Mouse (Mus musculus): ENCODE results near the gene Dars.
"Not testable (repeated sequence)": the region's sequence is repeated elsewhere in the genome, so short reads cannot be mapped to it uniquely, and the experiment has no call there.

Gene Dars

DNA sequence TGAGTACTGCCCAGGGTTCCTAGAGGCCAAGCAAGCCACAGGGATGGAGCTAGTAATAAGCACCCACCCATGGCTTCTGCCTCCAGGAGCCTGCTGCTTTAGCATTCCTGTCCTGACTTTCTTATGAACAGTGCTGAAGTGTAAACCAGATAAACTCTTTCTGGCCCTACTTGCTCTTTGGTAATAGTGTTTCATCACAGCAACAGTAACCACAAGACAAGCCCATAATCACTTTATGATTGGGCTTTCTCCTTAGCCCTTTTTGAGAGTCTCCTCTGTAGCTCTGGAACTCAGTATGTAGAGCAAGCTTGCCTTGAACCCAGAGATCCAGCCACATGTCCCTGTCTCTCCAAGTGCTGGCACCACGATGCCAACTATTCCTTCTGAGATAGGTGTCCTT, 86.9 kb downstream of the Dars start:
- no peak for DNase-seq

GRCm38 (mm10) chr1:128328218-128328617, 89.0 kb downstream of the Dars start, which contains the start of gene Lct:
Gene Lct, minus strand, starts transcription at chr1:128328318.
- no peak for DNase-seq

DNA sequence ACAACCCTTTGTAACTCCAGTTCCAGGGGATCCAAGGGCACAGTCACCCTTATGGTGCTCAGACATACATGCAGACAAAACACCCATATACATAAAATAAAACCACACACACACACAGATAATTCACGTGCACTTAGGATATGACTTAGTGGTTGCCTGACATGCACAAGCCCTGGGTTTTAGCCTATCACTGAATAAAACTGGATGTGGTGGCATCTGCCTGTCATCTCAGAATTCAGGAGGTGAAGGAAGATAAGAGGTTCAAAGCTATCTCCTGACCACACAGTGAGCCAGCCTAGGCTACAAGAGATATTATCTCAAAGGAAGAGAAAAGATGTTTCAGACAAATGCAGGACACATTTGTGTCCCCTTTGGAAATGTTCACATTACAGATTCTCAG, 90.0 kb downstream of the Dars start:
- no peak for DNase-seq

DNA sequence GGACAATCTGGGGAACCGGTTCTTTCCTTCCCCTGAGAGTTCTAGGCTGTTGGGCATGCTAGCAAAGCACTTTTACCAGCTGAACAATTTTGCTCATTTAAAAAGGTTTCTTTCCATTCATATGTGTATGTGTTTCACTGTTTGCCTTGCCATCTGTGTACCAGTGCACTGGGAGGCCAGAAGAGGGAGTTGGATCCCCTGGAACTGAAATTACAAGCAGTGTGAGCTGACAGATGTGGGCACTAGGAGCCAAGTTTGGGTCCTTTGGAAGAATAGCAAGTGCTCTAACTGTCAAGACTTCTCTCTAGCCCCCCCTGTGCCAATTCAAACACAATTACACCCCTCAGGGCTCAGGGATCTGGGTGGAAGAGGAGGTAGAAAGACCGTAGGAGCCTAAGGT, 92.4 kb downstream of the Dars start:
- no peak for DNase-seq

- DNase-seq, result no peak
Measured at GRCm38 (mm10) chr1:128323026-128323643, 94.0 kb downstream of the Dars start.

- DNase-seq, result not testable (repeated sequence)
Measured at GRCm38 (mm10) chr1:128319266-128319665, 97.9 kb downstream of the Dars start.

- DNase-seq, result no peak
Measured at GRCm38 (mm10) chr1:128314665-128315064, 102.5 kb downstream of the Dars start.

Measured in lung, postnatal 4 days (tissue).